Mouse (Mus musculus) megakaryocyte, embryonic 14.5 days (primary cell): ENCODE results near the gene Tgfbi.

Experiments used
- FLI1 ChIP-seq: IDR thresholded peaks from 2 replicates; pipeline ENCODE4 v1.6.1; 2012; ENCODE audit warnings: low read length, inconsistent platforms, mixed read lengths
- GATA1 ChIP-seq: IDR thresholded peaks from 3 replicates; pipeline ENCODE4 v1.6.1; 2012; ENCODE audit warnings: mixed read lengths, low read length, inconsistent platforms, borderline replicate concordance

DNA sequence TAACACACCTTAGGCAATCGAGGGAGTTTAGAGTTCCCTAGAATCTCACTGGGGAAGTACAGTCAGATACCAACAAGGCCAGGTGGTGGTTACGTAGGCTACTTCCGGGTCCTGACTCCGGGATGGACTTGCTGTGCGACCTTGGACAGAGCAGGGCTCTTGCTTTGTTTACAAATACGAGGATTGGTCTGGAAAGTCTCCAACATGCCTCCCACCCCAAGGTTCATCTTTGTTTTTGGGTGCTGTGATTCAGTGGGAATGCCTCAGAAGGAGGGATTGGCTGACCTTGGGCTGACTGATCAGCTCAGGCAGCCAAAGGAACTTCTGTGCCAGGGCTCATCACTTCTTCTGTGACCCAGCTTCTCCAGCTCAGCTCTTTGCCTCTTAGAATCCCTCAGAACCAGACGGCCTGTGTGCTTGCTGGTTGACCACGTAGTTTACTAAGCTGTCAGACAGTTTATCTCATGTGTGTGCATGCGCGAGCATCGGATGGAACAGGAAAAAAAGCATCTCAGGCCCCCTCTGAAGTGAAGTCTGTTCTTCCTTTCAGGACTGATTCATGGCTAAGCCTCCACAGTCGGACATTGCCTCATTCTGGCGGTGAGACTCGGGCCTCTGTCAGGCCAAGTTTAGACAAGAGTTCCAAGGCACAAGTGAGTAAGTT lies 20.7 kb upstream of the Tgfbi start:
- TF ChIP-seq GATA1 (no peak), FLI1 (no peak)
